Mouse (Mus musculus): ENCODE results near the gene Gm45140. TPM values are rescaled to one million over a fixed set of nuclear protein-coding genes. Genes with fewer than 3 reads are reported as not detected.

Gene Gm45140
- polyA plus RNA-seq, 1 experiment from 2014 or later: 2.1 TPM

GRCm38 (mm10) chr6:87842254-87842653 is 6.7 kb upstream of the Gm45140 start:
- no peak for ATAC-seq (ENCODE audit: extremely low read depth, insufficient number of reproducible peaks, low FRiP score, low TSS enrichment)
- WGBS: 27% methylated on average over 1 of the region's 1 CpGs
- H3K27me3 ChIP-seq (replicated peaks): no peaks in the 10 kb centered on the region
- no peak overlapping the region for H3K27ac ChIP-seq (replicated peaks)
- H3K9ac ChIP-seq: no peak overlapping the region
- no peak overlapping the region for H3K4me2 ChIP-seq
- no peak overlapping the region for H3K4me3 ChIP-seq
- H3K36me3 ChIP-seq: peaks cover 52% of the 10 kb centered on the region
- H3K9me3 ChIP-seq: no peaks in the 10 kb centered on the region
- H3K4me1 ChIP-seq: peaks cover 20% of the 10 kb centered on the region

- Histone ChIP-seq H3K27ac (replicated peaks) (no peak overlapping the region), H3K9me3 (no peaks in the 10 kb centered on the region), H3K4me3 (no peak overlapping the region), H3K36me3 (peaks cover 52% of the 10 kb centered on the region), H3K27me3 (replicated peaks) (no peaks in the 10 kb centered on the region), H3K4me2 (no peak overlapping the region), H3K9ac (no peak overlapping the region), H3K4me1 (peaks cover 18% of the 10 kb centered on the region)
- ATAC-seq (ENCODE audit: extremely low read depth, insufficient number of reproducible peaks, low FRiP score, low TSS enrichment): no peak
- WGBS: 80% methylated on average over 8 of the region's 8 CpGs
These were observed 6.0 kb upstream of the Gm45140 start for GRCm38 (mm10) chr6:87841635-87842034.

GRCm38 (mm10) chr6:87839797-87840341 is 4.3 kb upstream of the Gm45140 start:
- H3K27me3 ChIP-seq (replicated peaks): no peaks in the 10 kb centered on the region
- ATAC-seq (ENCODE audit: extremely low read depth, insufficient number of reproducible peaks, low FRiP score, low TSS enrichment): no peak
- 55% methylated on average over 11 of the region's 11 CpGs for WGBS
- peaks cover 18% of the 10 kb centered on the region for H3K4me1 ChIP-seq
- peak overlapping the region; percentile 94; the same call in 1 of the 2 replicates for H3K9ac ChIP-seq
- peaks cover 53% of the 10 kb centered on the region for H3K36me3 ChIP-seq
- H3K4me2 ChIP-seq: peak overlapping the region; percentile 87
- no peaks in the 10 kb centered on the region for H3K9me3 ChIP-seq
- peak overlapping the region; percentile 87; the same call in 1 of the 2 replicates for H3K4me3 ChIP-seq
- 0 out of 2 replicates have a peak overlapping the region, but pooled peaks have one; percentile 97 for H3K27ac ChIP-seq (replicated peaks)

DNA sequence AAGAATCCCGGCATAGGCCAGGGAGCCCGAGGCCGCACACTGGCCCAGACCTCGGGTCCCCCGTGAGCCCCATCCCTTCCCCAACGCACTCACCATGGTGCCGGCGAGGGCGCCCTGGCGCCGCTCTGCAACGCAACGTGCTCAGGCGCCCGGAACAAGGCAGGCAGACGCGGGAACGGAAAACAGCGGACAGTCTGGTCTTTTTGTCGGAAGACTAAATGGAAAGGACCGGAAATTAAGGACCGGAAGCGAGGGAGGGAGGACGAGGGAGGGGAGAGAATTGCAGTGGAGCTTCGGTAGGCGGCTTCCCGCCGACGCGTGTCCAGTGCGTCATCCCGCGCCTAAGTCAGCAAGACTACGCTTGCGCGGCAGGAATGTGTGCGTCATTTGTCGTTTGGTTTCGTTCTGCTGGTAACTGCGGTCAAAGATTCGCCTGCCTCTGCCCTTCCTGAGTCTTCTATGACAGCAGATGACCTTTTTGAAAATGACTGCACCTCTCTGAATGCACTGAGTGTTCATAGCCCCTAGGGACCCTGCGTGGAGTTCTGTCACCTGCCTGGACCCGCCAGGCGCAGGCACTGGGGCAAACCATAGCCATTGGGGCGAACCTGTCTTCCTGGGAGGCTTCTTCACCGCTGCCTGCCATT is 3.1 kb upstream of the Gm45140 start, which contains the start of gene Isy1:
Gene Isy1, minus strand, starts transcription at position 248 of the 647 bp plus-strand sequence.
- Histone ChIP-seq H3K9ac (peak within 1 kb of the TSS; percentile 94), H3K4me1 (peaks cover 18% of the 10 kb centered on the region), H3K27me3 (replicated peaks) (no peaks in the 10 kb centered on the region), H3K4me2 (peak within 1 kb of the TSS; percentile 87), H3K27ac (replicated peaks) (peak within 1 kb of the TSS; percentile 97), H3K4me3 (peak within 1 kb of the TSS; percentile 87), H3K9me3 (no peaks in the 10 kb centered on the region), H3K36me3 (peaks cover 53% of the 10 kb centered on the region)
- under 1% methylated on average over 46 of the region's 46 CpGs for WGBS
- peak; percentile 84 for ATAC-seq (ENCODE audit: extremely low read depth, insufficient number of reproducible peaks, low FRiP score, low TSS enrichment)

GRCm38 (mm10) chr6:87820366-87820765 is 15.2 kb downstream of the Gm45140 start:
- Histone ChIP-seq H3K27ac (replicated peaks) (no peak overlapping the region), H3K4me1 (no peaks in the 10 kb centered on the region), H3K36me3 (peaks cover 99% of the 10 kb centered on the region), H3K9me3 (no peaks in the 10 kb centered on the region), H3K9ac (no peak overlapping the region), H3K4me2 (no peak overlapping the region), H3K4me3 (no peak overlapping the region), H3K27me3 (replicated peaks) (no peaks in the 10 kb centered on the region)
- ATAC-seq (ENCODE audit: extremely low read depth, insufficient number of reproducible peaks, low FRiP score, low TSS enrichment): no peak
- WGBS: 92% methylated on average over 2 of the region's 2 CpGs

GRCm38 (mm10) chr6:87814486-87814885 is 21.1 kb downstream of the Gm45140 start:
- Histone ChIP-seq H3K36me3 (peaks cover 58% of the 10 kb centered on the region), H3K27me3 (replicated peaks) (no peaks in the 10 kb centered on the region), H3K9ac (no peak overlapping the region), H3K9me3 (no peaks in the 10 kb centered on the region), H3K4me1 (peaks cover 20% of the 10 kb centered on the region), H3K4me3 (no peak overlapping the region), H3K4me2 (no peak overlapping the region), H3K27ac (replicated peaks) (no peak overlapping the region)
- no peak for ATAC-seq (ENCODE audit: extremely low read depth, insufficient number of reproducible peaks, low FRiP score, low TSS enrichment)
- 92% methylated on average over 5 of the region's 5 CpGs for WGBS

GRCm38 (mm10) chr6:87812656-87813055 is 22.9 kb downstream of the Gm45140 start:
- H3K4me1 ChIP-seq: peaks cover 20% of the 10 kb centered on the region
- peak overlapping the region; percentile 97 for H3K4me2 ChIP-seq
- H3K36me3 ChIP-seq: peaks cover 43% of the 10 kb centered on the region
- H3K4me3 ChIP-seq: peak overlapping the region; percentile 73
- ATAC-seq (ENCODE audit: extremely low read depth, insufficient number of reproducible peaks, low FRiP score, low TSS enrichment): no peak
- no peaks in the 10 kb centered on the region for H3K9me3 ChIP-seq
- H3K27me3 ChIP-seq (replicated peaks): no peaks in the 10 kb centered on the region
- H3K27ac ChIP-seq (replicated peaks): peak overlapping the region; percentile 79; the same call in 1 of the 2 replicates
- 87% methylated on average over 1 of the region's 1 CpGs for WGBS
- peak overlapping the region; percentile 88; the same call in 1 of the 2 replicates for H3K9ac ChIP-seq

DNA sequence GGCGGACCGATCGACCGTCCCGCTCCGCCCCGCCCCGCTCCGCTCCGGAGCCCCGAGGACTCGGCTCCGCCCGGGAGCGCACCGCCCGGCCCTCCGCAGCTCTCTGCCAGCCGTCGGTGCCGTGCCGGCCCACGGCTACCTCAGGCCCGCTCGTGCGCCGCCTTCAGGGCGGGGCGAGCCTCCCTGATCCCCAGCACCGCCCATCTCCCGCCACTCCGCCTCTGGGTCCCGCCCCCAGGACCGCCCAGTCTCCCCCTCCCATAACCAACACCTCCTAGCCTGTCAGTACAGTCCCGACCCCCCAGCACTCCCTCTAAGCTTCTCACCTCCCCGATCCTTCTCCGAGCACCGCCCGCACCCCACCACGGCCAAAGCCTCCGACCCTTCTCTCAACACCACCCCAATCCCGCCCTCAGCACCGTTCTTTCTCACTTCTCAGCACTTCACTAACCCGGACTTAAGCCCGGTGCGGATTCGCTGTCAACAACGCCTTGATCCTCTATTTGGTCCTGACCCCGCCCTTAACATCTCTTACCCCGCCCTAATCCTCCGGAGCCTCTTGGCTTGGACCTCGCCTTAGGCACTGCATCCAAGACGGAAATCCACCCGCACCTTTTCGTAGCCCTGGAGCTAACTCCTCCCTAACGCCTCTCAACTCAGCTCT is 23.8 kb downstream of the Gm45140 start, which contains the start of gene Rab43:
Gene Rab43, minus strand, starts transcription at position 490 of the 664 bp plus-strand sequence.
- H3K4me3 ChIP-seq: peak within 1 kb of the TSS; percentile 73
- peak within 1 kb of the TSS; percentile 79 for H3K27ac ChIP-seq (replicated peaks)
- no peaks in the 10 kb centered on the region for H3K27me3 ChIP-seq (replicated peaks)
- no peaks in the 10 kb centered on the region for H3K9me3 ChIP-seq
- WGBS: under 1% methylated on average over 55 of the region's 56 CpGs
- H3K36me3 ChIP-seq: peaks cover 34% of the 10 kb centered on the region
- H3K9ac ChIP-seq: peak within 1 kb of the TSS; percentile 88
- peak within 1 kb of the TSS; percentile 97 for H3K4me2 ChIP-seq
- peak; percentile 94 for ATAC-seq (ENCODE audit: extremely low read depth, insufficient number of reproducible peaks, low FRiP score, low TSS enrichment)
- H3K4me1 ChIP-seq: peaks cover 23% of the 10 kb centered on the region

- Histone ChIP-seq H3K4me1 (peaks cover 25% of the 10 kb centered on the region), H3K4me3 (peak overlapping the region; percentile 73), H3K9me3 (no peaks in the 10 kb centered on the region), H3K9ac (peak overlapping the region; percentile 88), H3K36me3 (peaks cover 27% of the 10 kb centered on the region), H3K27ac (replicated peaks) (peak overlapping the region; percentile 79), H3K27me3 (replicated peaks) (no peaks in the 10 kb centered on the region), H3K4me2 (peak overlapping the region; percentile 97)
- ATAC-seq (ENCODE audit: extremely low read depth, insufficient number of reproducible peaks, low FRiP score, low TSS enrichment): peak; percentile 3; the same call in 1 of the 2 replicates
- WGBS: under 1% methylated on average over 74 of the region's 77 CpGs
These were observed 24.6 kb downstream of the Gm45140 start for GRCm38 (mm10) chr6:87810713-87811669.

DNA sequence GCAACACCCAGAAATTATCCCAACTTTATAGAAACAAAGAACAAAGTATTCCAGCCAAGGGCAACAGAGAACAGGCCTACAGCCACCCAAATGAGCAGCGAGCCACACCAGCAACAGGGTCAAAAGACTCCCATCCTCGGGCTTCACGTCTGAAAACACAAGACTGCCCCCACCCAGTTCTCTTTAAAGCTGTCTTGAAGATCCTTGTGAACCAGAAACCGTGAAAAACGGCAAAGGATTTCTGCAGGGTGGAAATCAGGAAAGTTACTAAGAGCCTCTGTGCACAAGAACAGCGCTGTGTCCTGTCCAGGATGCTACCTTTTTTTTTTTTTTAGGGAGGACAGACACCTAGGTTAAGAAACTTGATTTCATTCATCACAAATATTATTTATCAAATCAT is 25.3 kb downstream of the Gm45140 start:
- peak overlapping the region; percentile 79; the same call in 1 of the 2 replicates for H3K27ac ChIP-seq (replicated peaks)
- no peaks in the 10 kb centered on the region for H3K9me3 ChIP-seq
- WGBS: 34% methylated on average over 6 of the region's 6 CpGs
- peak overlapping the region; percentile 73 for H3K4me3 ChIP-seq
- peaks cover 28% of the 10 kb centered on the region for H3K4me1 ChIP-seq
- H3K36me3 ChIP-seq: peaks cover 20% of the 10 kb centered on the region; the same call in 1 of the 2 replicates
- ATAC-seq (ENCODE audit: extremely low read depth, insufficient number of reproducible peaks, low FRiP score, low TSS enrichment): no peak
- H3K4me2 ChIP-seq: peak overlapping the region; percentile 97
- no peaks in the 10 kb centered on the region for H3K27me3 ChIP-seq (replicated peaks)
- H3K9ac ChIP-seq: peak overlapping the region; percentile 88

Measured in heart, embryonic 13.5 days (tissue).